Mouse (Mus musculus) lung, postnatal 0 days (tissue): Measurements from ENCODE around the gene Pgpep1l. TPM values are rescaled to one million over a fixed set of nuclear protein-coding genes. Genes with fewer than 3 reads are reported as not detected.

Experiments used
- ATAC-seq: fragments of 200-750 bp; cut with Nextera tagmentation; 2 replicates; pipeline ENCODE4 v1.8.0; 2017; ENCODE audit warnings: moderate library complexity
- DNase-seq: peaks from one replicate; pipeline ENCODE4 v3.0.0-alpha.2; 2016; ENCODE audit warnings: low spot score
- H3K27ac ChIP-seq: fragments of 300-500 bp; sonication (generic); 2 replicates; pipeline ENCODE4 v1.5.1; 2014; ENCODE audit warnings: antibody characterized with exemption, mild to moderate bottlenecking, low read length, mixed read lengths
- H3K27me3 ChIP-seq: fragments of 300-500 bp; sonication (generic); replicated peaks from 2 replicates; pipeline ENCODE4 v1.6.1; 2014; ENCODE audit warnings: low read length, mixed read lengths; ENCODE audit not compliant: insufficient read depth
- H3K36me3 ChIP-seq: fragments of 300-500 bp; sonication (generic); 2 replicates; pipeline ENCODE4 v1.6.1; 2014; ENCODE audit warnings: low read length, mixed read lengths; ENCODE audit not compliant: insufficient read depth
- H3K4me1 ChIP-seq: fragments of 300-500 bp; sonication (generic); 2 replicates; pipeline ENCODE4 v1.6.1; 2014; ENCODE audit warnings: antibody characterized with exemption, low read depth, low read length, mixed read lengths; ENCODE audit not compliant: insufficient read depth
- H3K4me2 ChIP-seq: fragments of 300-500 bp; sonication (generic); replicated peaks from 2 replicates; pipeline ENCODE4 v1.6.1; 2014; ENCODE audit warnings: low read depth, mild to moderate bottlenecking, low read length, moderate library complexity, mixed read lengths
- H3K4me3 ChIP-seq: fragments of 300-500 bp; sonication (generic); 2 replicates; pipeline ENCODE4 v1.5.1; 2014; ENCODE audit warnings: low read depth, low read length
- H3K9ac ChIP-seq: fragments of 300-500 bp; sonication (generic); replicated peaks from 2 replicates; pipeline ENCODE4 v1.6.1; 2014; ENCODE audit warnings: low read depth, mild to moderate bottlenecking
- H3K9me3 ChIP-seq: fragments of 300-500 bp; sonication (generic); 2 replicates; pipeline ENCODE4 v1.6.1; 2016; ENCODE audit warnings: low read length, mixed read lengths
- CTCF ChIP-seq: IDR thresholded peaks from 2 replicates; pipeline ENCODE4 v1.5.1; 2016; ENCODE audit warnings: antibody characterized with exemption, mild to moderate bottlenecking
- EP300 ChIP-seq: IDR thresholded peaks from 2 replicates; pipeline ENCODE4 v1.6.1; 2016; ENCODE audit warnings: antibody characterized with exemption, mild to moderate bottlenecking, control low read depth
- WGBS: fragments of 180-500 bp; shearing (Covaris S2); extraction: QIAGEN DNeasy Blood & Tissue Kit; methylation state at CpG from one replicate; pipeline ENCODE4 v1.1.7; 2014; 5-methylcytosine and 5-hydroxymethylcytosine counted together
- polyA plus RNA-seq: library from polyadenylated mRNA; unstranded; fragments of >200 nt; fragmentation: Nextera tagmentation; extraction: Ambion mirVana; gene quantifications from 2 replicates; pipeline ENCODE4 v1.2.1, GENCODE M21; 2015

Gene Pgpep1l
- polyA plus RNA-seq, 1 experiment from 2014 or later = not detected

DNA sequence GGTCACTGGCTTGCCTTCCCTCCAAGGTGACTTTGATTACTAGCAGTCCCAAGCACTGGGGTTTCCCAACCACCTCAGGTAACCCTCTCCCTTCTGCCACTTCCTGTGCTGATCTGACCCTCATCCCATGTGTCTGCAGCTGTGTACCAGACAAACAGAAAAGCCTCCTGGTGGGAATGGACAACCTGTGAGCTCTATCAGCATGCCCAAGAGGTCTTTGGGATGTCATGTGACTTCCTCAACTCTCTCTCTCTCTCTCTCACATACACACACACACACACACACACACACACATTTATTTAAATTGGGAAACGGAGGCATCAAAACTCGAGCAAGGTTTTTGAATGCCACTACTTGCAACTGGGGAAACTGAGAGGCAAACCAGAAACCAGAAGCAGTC lies 6.3 kb downstream of the Pgpep1l start:
- Histone ChIP-seq H3K4me1 (no peaks in the 10 kb centered on the region), H3K4me3 (no peak overlapping the region), H3K9ac (no peak overlapping the region), H3K36me3 (no peaks in the 10 kb centered on the region), H3K27me3 (no peaks in the 10 kb centered on the region), H3K27ac (no peak overlapping the region), H3K4me2 (no peak overlapping the region), H3K9me3 (no peaks in the 10 kb centered on the region)
- TF ChIP-seq EP300 (no peak), CTCF (no peak)
- WGBS = 39% methylated on average over 2 of the region's 2 CpGs
- DNase-seq = no peak
- ATAC-seq = no peak

DNA sequence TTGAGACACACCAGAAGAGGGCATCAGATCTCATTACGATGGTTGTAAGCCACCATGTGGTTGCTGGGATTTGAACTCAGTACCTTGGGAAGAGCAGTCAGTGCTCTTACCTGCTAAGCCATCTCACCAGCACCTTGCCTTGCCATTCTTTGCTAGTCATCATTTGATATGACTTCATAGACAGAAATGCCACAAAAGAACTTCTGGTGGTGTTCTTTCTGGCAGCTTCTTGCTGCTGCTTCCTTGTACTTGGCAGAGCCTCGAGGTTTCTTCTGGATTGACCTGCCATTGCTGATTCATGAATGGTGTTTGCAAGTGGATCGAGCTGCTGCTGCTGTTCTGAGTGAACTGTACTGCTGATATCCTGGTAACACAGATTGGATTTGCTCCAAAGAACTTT lies 13.1 kb downstream of the Pgpep1l start:
- DNase-seq (no peak), ATAC-seq (no peak)
- H3K9ac ChIP-seq = no peak overlapping the region
- no peaks in the 10 kb centered on the region for H3K27me3 ChIP-seq
- no peaks in the 10 kb centered on the region for H3K36me3 ChIP-seq
- no peak for TF ChIP-seq CTCF
- no peak for TF ChIP-seq EP300
- H3K9me3 ChIP-seq = no peaks in the 10 kb centered on the region
- WGBS = 78% methylated on average over 3 of the region's 3 CpGs
- no peak overlapping the region for H3K4me3 ChIP-seq
- H3K4me2 ChIP-seq = no peak overlapping the region
- no peak overlapping the region for H3K27ac ChIP-seq
- H3K4me1 ChIP-seq = no peaks in the 10 kb centered on the region

DNA sequence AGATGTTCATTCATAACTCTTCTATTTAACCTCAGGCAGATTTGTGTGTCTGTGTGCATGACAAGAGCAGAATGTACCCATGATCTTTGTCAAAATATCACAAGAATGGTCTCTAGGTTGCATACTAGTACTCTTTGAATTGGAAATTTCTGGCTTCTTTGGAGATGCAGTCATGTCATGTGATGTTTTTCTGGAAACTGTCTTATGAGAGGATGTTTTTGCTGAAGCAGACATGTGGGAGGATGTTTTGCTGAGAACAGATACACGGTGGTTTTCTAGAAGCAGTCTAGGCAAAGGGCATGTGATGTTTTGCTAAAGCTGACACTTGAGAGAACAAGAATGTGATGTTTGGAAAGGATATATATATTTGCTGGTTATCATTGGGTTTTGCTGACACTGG lies 13.6 kb downstream of the Pgpep1l start:
- no peaks in the 10 kb centered on the region for H3K27me3 ChIP-seq
- H3K9ac ChIP-seq = no peak overlapping the region
- TF ChIP-seq EP300 = no peak
- no peak for TF ChIP-seq CTCF
- ATAC-seq (no peak), DNase-seq (no peak)
- H3K4me2 ChIP-seq = no peak overlapping the region
- H3K36me3 ChIP-seq = no peaks in the 10 kb centered on the region
- H3K4me3 ChIP-seq = no peak overlapping the region
- no peaks in the 10 kb centered on the region for H3K4me1 ChIP-seq
- no peak overlapping the region for H3K27ac ChIP-seq
- 53% methylated on average over 1 of the region's 1 CpGs for WGBS
- H3K9me3 ChIP-seq = no peaks in the 10 kb centered on the region

DNA sequence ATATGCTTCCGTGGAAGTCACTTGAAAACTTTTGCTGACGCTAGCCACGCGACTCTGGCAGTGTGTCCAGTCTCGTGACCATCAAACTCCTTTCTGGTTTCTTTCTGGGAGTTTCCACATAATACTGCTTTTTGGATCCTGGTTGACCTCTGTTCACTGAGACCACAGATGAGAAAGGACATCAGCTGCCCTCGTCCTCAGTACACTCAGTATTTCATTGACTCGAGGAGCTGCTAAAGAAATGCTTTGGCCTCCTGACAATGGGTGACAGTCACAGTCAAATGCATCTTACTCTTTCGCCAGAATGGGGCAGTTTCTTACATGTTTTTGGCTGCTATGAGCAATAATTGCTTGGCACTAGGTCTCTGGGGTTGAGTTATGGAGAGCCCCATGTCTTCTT lies 17.8 kb downstream of the Pgpep1l start:
- 59% methylated on average over 8 of the region's 8 CpGs for WGBS
- ATAC-seq = peak; percentile 79
- Histone ChIP-seq H3K4me2 (no peak overlapping the region), H3K9ac (no peak overlapping the region), H3K4me3 (no peak overlapping the region), H3K4me1 (no peaks in the 10 kb centered on the region), H3K9me3 (no peaks in the 10 kb centered on the region), H3K36me3 (no peaks in the 10 kb centered on the region), H3K27ac (no peak overlapping the region), H3K27me3 (no peaks in the 10 kb centered on the region)
- TF ChIP-seq CTCF (no peak), EP300 (peak; percentile 47)
- DNase-seq = peak; percentile 84

DNA sequence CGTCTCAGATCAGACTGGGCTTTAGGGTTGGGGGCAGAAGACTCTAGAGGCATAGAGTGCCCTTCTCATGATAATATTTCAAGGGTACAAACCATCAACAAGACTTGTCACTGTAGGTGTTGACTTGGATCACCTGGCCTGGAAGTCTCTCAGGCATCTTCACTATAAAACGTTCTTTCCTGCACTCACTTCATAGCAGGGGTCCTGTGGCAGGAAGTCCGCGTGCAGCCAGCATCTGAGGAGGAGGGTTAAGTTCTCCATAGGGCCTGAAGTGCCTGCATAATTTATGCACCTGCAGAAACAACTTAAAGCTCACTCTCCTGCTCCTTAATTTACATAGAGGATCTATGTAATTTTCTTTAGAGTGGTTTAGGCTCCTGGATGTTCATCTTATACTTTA lies 18.4 kb downstream of the Pgpep1l start:
- Histone ChIP-seq H3K9me3 (no peaks in the 10 kb centered on the region), H3K9ac (no peak overlapping the region), H3K36me3 (no peaks in the 10 kb centered on the region), H3K27ac (no peak overlapping the region), H3K4me2 (no peak overlapping the region), H3K4me3 (no peak overlapping the region), H3K4me1 (no peaks in the 10 kb centered on the region), H3K27me3 (no peaks in the 10 kb centered on the region)
- ATAC-seq (no peak), DNase-seq (no peak)
- WGBS = 57% methylated on average over 4 of the region's 4 CpGs
- TF ChIP-seq EP300 (no peak), CTCF (no peak)

DNA sequence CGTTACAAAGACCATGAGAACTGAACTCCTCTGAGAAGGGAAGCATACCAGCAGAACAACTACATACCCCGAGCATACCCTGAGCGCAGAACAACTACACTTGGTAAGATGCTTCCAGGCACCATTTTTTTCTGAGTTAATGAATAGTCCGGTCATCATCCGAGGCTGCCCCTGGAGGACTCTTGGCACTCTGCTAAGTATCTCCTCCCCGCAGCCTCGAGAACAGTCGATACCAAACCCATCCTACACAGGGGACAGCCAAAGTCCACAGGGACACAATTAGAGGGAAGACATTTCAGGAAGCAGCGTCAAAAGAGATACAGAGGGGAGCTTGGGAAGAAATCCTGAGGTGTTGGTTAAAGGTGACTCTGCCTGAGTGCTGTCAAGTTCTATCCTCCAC lies 22.8 kb downstream of the Pgpep1l start:
- Histone ChIP-seq H3K9ac (no peak overlapping the region), H3K36me3 (no peaks in the 10 kb centered on the region), H3K27ac (no peak overlapping the region), H3K9me3 (no peaks in the 10 kb centered on the region), H3K27me3 (no peaks in the 10 kb centered on the region), H3K4me3 (no peak overlapping the region), H3K4me2 (no peak overlapping the region), H3K4me1 (no peaks in the 10 kb centered on the region)
- no peak for DNase-seq
- WGBS = 70% methylated on average over 9 of the region's 9 CpGs
- no peak for TF ChIP-seq EP300
- TF ChIP-seq CTCF = no peak
- no peak for ATAC-seq

DNA sequence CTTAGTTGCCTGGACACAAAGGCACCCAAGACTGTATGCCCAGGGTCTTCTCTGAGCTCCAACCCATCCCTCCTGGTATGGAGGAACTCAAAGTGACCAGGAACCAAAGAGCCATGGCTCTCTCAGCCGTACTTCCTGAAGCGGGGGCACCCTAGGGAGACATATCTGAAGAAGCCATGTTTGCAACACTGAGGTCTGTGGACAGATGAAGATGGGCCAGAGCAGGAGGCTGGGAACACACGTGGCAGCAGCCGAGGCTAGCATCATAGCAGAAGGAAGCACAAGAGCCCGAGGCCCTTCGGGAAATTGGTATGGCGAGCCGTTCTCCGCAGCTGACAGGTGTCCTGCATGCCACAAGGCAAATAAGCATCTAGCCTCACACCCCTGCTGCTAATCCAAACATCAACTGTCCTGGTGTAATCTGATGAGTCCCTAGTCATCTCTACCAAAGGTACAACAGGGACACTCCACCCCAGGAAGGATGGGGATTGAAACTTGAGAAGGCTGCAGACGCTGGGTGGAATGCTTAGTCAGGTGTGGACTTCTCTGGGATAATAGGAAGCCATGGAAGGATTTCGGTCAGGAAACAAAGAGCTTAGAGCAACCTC lies 24.7 kb downstream of the Pgpep1l start:
- TF ChIP-seq EP300 (no peak), CTCF (no peak)
- Histone ChIP-seq H3K27me3 (no peaks in the 10 kb centered on the region), H3K4me1 (no peaks in the 10 kb centered on the region), H3K4me3 (no peak overlapping the region), H3K4me2 (no peak overlapping the region), H3K36me3 (no peaks in the 10 kb centered on the region), H3K9ac (no peak overlapping the region), H3K27ac (no peak overlapping the region), H3K9me3 (no peaks in the 10 kb centered on the region)
- DNase-seq (no peak), ATAC-seq (no peak)
- WGBS = 55% methylated on average over 11 of the region's 11 CpGs
